Mouse (Mus musculus) Muller cell, postnatal 12 days (primary cell): ENCODE results near the gene Bmp2k.

ENCODE experiments used
- DNase-seq: peaks from one replicate; pipeline ENCODE4 v3.0.0-alpha.2; 2015; ENCODE audit errors: inconsistent ontology term

Bmp2k gene

DNA sequence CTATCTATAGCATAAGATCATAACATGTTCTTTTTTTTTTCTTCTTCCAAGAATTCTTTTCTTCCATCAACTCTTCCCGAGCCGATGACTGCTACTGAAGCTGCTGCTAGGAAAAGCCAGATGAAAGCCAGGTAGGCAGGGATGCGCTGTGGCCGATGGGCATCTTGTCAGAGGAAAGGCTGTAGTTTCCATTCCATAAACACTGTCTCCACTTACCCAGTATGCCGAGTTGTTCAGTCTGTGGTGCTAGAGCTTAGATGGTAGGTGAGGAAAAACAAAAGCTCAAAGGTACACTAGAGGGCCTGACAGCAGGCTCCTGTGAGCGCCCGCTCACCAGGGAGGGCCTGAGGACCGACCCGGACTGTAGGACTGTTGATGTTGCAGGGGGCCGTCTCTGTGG lies 57.3 kb downstream of the Bmp2k start:
- DNase-seq = no peak

DNA sequence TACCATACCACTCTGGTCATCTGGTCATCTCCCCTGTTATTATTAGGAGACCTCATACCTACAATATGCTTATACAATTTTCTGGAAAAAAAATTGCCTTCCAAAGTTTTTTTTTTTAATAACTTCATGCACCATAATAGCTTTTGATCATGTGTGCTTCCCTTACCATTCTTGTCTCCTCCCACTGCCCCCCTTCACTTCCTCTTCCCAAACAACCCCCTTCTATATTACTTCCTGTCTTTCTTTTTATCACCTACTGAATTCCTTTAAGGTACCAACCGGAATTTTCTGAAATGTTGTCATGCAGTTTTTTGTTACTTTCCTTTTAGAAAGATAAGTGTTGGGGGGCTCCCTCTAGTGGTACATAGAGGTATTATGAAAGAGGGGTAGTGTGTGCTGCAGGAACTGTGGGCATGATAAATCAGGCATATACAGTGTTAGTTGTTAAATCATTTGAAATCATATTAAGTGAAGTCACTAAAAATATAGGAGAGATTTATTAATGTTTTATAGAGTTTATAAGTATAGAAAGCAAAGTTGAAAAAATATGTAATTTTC lies 58.1 kb downstream of the Bmp2k start:
- peak; percentile 37 for DNase-seq

GRCm38 (mm10) chr5:97056359-97056758 lies 58.9 kb downstream of the Bmp2k start:
- no peak for DNase-seq

DNA sequence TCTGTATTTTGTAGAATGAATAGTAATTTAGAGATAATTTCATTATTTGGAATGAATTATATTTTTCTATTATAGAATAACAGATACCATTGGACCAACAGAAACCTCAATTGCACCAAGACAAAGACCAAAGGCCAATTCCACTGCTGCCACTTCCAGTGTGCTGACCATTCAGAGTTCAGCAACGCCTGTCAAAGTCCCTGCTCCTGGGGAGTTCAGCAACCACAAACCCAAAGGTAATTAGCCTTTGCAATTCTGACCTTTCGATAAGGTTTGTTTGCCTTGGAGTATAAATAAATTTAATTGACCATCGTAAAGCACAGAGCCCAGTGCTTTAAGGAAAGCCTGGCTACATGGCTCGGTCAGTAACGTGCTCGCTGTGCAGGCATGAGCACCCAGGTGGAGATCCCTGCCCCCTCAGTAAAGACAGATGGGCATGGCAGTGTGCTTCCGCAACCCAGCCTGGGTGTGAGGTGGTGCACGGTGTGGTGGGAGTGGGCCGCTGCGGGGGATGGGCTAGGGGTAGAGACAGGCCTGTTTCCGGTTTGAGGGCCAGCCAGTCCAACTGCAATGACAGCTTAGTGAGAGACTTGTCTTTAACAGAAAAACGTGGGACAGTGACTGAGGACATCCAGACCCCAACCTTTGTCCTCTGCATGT lies 59.4 kb downstream of the Bmp2k start:
- DNase-seq = no peak

- no peak for DNase-seq
Observed at GRCm38 (mm10) chr5:97060864-97061263, 63.4 kb downstream of the Bmp2k start.

DNA sequence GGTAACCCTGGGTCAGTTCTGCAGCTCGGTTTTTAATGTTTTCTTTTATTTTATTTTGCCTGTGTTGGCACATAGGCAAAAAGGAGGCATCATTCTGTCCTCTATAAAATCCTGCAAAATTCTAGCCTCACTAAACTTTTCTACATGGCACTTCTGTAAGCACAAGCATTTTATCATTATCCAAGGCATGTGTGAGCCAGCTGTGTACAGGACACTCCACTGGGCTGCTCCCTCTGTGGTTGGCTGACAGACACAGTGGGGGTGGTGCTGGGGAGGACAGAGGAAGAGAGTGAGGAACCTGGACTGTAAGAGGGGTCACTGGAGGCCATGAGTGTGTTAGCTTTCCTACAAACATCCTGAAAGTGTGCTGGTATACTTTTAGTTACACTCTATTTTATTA lies 64.6 kb downstream of the Bmp2k start:
- no peak for DNase-seq

DNA sequence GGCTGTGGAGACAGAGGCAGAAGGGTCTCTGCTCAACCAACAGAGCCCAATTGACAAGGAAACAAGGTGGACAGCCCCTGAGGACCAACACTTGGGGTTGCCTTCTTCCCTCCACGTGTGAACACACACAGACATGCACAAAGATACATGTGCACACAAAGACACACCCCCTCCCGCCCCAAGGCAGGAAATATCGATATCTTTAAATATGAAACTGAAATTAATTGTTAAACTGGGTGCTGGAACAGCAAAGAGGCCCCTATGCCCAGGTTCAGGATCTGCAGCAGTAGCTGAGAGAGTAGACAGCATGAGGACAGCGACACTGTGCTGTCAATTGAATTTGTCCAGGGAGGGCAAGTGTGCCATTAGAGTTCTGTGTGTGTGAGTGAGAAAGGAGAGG lies 68.3 kb downstream of the Bmp2k start:
- DNase-seq = no peak

DNA sequence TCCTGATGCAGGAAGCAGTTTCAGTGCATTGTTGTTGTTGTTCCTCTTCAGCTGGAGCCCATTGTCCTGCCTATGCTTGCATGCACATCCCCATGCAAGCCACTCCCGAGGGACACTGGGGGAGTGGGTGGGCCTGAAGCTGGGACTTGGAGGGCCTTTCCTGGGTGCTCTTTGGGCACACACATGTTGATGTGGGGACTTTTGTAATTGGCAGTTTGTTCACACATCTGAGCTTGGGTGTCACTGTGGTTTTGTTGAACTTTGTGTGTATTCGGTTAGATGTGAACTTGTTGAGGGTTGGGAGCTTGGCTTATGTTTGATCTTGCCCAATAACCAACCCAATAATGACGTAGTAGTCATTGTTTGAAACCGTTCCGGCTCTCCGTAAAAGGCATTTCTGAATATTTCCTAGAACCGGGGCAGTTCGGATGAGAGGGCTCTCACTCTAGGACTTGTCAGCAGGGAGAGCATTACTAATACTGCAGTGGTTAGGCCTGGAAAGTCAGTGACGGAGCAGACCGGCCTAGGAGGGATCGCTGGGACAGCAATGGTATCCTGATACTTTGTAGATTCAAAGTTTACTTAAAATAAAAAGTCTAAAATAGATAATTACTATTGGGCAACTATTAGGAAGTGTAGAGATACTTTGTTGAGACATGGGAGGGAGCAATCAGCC lies 78.1 kb downstream of the Bmp2k start:
- no peak for DNase-seq

DNA sequence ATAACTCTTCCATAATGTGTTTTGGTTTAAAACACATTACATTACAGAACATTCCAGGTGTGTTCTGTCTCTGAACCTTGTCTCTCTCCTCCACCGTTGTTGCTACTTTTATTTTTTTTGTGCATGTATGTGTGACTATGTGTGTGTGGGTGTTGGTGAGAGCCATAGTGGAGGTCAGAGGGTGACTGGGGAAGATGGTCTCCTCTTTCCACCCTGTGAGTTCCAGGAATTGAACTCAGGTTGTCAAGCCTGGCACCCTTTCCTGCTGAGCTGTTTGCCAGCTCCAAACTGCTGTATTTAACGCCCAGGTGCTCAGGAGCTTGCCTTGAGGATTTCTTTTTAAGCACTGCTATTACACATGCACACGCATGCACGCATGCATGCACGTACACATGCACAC lies 78.7 kb downstream of the Bmp2k start:
- DNase-seq = no peak

- no peak for DNase-seq
Observed at GRCm38 (mm10) chr5:97077676-97078075, 80.2 kb downstream of the Bmp2k start.

DNA sequence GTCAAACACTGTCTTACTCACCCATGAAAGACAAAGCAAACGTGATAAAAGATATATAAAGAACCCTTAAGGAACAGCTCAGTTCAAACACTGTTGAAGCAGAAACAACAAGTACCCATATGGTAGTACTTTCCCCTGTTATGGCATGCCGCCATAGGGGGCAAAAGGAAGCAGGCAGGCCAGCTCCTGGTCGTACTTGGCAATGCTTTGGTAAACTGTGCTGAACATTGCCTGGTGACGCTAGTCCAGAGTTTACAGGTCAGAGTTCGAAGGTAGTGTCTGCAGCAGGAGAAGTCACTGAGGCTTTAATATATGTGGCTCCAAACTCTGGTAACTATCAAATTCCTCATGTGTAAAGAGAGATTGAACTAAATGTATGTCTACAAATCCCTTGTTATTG lies 81.2 kb downstream of the Bmp2k start:
- no peak for DNase-seq

DNA sequence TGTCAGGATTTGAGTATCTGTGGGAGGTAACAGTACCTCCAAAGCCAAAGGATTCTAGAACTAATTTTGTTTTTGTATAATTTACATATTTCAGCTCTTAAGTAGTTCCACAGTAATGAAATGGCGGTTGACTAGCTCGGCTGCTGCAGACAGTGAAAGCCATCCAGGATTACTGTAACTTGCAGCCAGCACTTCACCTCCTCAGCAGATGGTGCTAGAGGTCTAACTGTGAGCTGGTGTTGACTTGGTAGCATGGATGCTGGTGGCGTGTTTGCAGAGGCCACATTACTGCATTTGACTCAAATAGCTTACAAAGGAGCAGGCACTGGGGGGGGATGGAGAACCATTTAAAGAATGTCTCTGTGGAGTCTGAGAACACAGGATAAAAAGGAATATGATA lies 84.0 kb downstream of the Bmp2k start:
- DNase-seq = peak; percentile 7

DNA sequence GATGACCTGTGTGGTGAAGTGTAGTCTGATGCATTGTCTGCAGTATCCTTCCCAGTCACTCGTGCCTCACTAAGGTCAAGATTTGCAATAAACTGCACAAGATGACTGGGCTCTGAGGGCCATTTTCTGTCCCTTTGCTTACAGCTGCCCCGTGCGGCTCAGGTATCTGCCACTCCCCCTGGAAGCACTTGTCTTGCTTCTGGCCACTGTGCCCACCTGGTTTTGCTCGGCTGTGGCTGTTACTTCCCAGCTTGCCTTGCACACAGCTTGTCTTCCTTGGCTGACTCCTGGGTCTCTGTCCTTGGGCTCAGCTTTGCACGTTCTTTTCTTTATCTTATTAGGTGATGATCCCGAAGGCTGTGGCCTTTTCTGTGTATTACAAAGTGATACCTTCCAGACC lies 86.2 kb downstream of the Bmp2k start:
- no peak for DNase-seq

DNA sequence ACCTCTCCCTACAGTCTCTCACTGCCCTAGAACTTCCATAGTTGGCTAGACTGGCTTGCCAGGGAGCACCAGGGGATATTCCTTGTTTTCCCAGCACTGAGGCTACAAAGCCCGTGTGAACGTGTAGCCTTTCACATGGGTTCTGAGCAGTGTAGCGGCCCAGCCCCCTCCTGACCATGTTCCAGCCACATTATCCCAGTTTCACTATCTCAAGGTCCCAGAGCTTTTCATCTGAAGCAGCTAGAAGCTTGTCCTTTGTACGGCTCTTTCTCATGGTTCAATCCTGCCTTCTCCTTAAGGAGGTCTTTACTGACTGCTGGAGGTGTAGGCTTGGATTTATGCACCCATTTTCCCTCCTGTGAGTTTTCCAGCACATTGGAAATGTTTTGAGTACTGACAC lies 87.1 kb downstream of the Bmp2k start:
- no peak for DNase-seq

GRCm38 (mm10) chr5:97085071-97085470 lies 87.6 kb downstream of the Bmp2k start:
- no peak for DNase-seq

GRCm38 (mm10) chr5:97087030-97087630 lies 89.6 kb downstream of the Bmp2k start:
- no peak for DNase-seq

GRCm38 (mm10) chr5:97087746-97088145 lies 90.3 kb downstream of the Bmp2k start:
- DNase-seq = no peak

GRCm38 (mm10) chr5:97088231-97088630 lies 90.7 kb downstream of the Bmp2k start:
- DNase-seq = no peak

- no peak for DNase-seq
Observed at GRCm38 (mm10) chr5:97089426-97089825, 91.9 kb downstream of the Bmp2k start.

DNA sequence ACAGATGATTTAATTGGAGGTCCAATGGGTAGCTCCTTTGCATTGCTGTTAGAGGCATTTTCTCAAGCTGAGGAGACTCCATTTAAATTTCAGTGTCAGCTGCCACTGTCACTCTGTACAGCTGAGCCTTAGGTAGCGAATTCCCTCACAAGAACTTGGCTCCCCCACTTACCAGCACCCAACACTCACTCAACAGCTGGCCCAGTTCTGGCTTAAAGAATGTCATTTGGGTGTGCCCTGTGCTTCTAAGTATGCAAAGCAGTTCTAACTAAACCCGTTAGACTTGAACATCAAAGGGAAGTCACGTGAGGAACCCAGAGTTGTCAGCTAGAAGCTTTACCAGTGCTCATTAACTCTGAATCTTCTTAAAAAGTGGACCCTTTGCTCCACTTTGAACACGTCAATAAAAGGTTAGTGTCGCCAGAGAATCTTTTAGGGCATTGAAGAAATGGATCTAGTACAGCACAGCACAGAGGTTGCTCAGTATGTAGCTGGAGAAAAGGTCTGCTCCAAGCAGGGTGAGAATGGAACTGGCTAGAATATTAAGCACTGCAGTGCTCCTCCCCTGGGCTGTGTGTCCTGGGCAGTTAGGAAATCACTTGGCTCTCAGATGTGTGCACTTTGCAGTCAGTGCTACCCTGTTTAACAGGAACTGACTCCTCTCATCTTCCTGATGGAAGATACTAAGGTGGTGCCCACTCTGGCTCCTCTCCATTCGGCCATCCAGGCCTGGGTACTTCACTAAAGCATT lies 92.7 kb downstream of the Bmp2k start:
- no peak for DNase-seq

DNA sequence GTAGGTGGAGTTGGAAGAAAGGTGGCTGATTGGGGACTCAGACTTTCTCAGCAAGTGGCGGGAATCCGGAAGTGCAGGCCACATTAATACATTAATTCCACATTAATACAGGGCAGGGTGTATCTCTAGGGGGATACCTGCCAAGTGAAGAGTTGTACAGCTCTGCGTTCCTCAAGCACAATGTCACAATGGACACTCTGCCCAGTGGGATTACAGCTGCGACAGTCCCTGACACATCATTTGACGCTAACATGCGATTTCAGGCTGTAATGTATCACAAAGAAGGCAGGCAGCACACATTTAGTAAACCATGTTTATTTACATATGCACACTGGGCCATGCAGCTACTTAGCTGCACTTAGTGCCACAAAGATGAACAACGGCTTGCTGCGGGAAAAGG lies 95.5 kb downstream of the Bmp2k start:
- no peak for DNase-seq

DNA sequence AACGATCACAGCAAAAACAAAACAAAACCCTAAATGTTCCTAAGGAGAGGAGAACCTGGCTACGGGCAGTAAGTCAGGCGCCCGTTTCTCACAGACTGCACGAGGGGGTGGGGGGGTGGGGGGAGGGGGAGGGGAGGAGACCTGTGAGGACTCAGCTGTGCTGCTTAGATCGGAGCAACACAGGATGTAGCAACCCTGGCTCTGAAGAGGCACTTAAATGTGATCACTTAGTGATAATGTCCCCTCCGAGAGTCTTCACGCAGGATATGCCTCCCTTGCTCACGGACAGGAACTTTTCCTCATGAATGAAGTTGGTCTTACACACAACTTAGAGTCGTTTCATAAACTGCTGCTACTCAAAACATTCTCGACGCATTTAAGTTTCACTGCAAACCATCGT lies 97.8 kb downstream of the Bmp2k start:
- no peak for DNase-seq
